Mouse (Mus musculus) liver, adult 10 weeks (tissue): Measurements from ENCODE around the gene Rab11fip4. TPM values are rescaled to one million over a fixed set of nuclear protein-coding genes. Genes with fewer than 3 reads are reported as not detected.

ENCODE experiments used
- polyA plus RNA-seq: library from polyadenylated mRNA; stranded (reverse); fragments of 350-450 nt; fragmentation: Illumina TruSeq; extraction: RNeasy Lipid Tissue Mini Kit (QIAGEN cat#74804); gene quantifications from one replicate; pipeline ENCODE4 v1.2.3, GENCODE M21; 2014; ENCODE audit warnings: low read depth, low replicate concordance

Rab11fip4 gene
- 1.5 TPM for polyA plus RNA-seq

GRCm38 (mm10) chr11:79590664-79591590, at the start of gene Rab11fip4:
Gene Rab11fip4 (plus strand): TSS chr11:79591212.

Other genes starting within 250 kb of the Rab11fip4 start
- gene Omg, start 87.1 kb upstream of the Rab11fip4 start, polyA plus RNA-seq = not detected
- 6.3 TPM for gene Evi2b, start 67.5 kb upstream of the Rab11fip4 start, polyA plus RNA-seq
- gene Evi2, start 60.6 kb upstream of the Rab11fip4 start, polyA plus RNA-seq = 0.82 TPM
- 3.8 TPM for gene Evi2a, start 60.6 kb upstream of the Rab11fip4 start, polyA plus RNA-seq